Mouse (Mus musculus) lung, adult 2 months (tissue): ENCODE results near the gene Limch1. TPM values are rescaled to one million over a fixed set of nuclear protein-coding genes. Genes with fewer than 3 reads are reported as not detected.

Experiments
- DNase-seq: peaks from one replicate; pipeline ENCODE4 v3.0.0; 2022
- H3K4me1 ChIP-seq: fragments of 200-500 bp; 2 replicates; pipeline ENCODE4 v1.6.1; 2011; ENCODE audit warnings: low read length; ENCODE audit not compliant: control insufficient read depth, insufficient read depth
- H3K4me3 ChIP-seq: fragments of 200-500 bp; replicated peaks from 2 replicates; pipeline ENCODE3; 2011; ENCODE audit warnings: low read depth, mild to moderate bottlenecking, control low read depth, low read length; ENCODE audit errors: extremely low read depth
- CTCF ChIP-seq: fragments of 200-500 bp; IDR thresholded peaks from 2 replicates; pipeline ENCODE4 v1.5.1; 2011; ENCODE audit warnings: mild to moderate bottlenecking, low read length, control low read depth; ENCODE audit not compliant: insufficient read depth
- POLR2A ChIP-seq: fragments of 200-500 bp; IDR thresholded peaks from 2 replicates; pipeline ENCODE4 v1.6.1; 2011; ENCODE audit warnings: low read depth, mild to moderate bottlenecking, control low read depth, low read length, borderline replicate concordance; ENCODE audit errors: extremely low read depth
- WGBS: fragments of 180-500 bp; shearing (Covaris S2); methylation state at CpG from one replicate; pipeline ENCODE4 v1.1.7; 2018; 5-methylcytosine and 5-hydroxymethylcytosine counted together
- polyA plus RNA-seq: library from polyadenylated mRNA; depleted of rRNA; stranded (reverse); fragments of >200 nt; gene quantifications from 2 replicates; pipeline ENCODE4 v1.2.3, GENCODE M21; 2012

The Limch1 gene
- polyA plus RNA-seq, 1 experiment = 242 TPM

GRCm38 (mm10) chr5:66937376-66937775 is 191.7 kb downstream of the Limch1 start:
- DNase-seq = no peak
- H3K4me1 ChIP-seq = peaks cover 16% of the 10 kb centered on the region
- no peak for TF ChIP-seq POLR2A
- no peak for TF ChIP-seq CTCF
- WGBS = 64% methylated on average over 9 of the region's 9 CpGs
- no peak overlapping the region for H3K4me3 ChIP-seq

- TF ChIP-seq POLR2A (no peak), CTCF (no peak)
- 38% methylated on average over 8 of the region's 8 CpGs for WGBS
- DNase-seq = no peak
- Histone ChIP-seq H3K4me1 (peaks cover 16% of the 10 kb centered on the region), H3K4me3 (no peak overlapping the region)
These were observed 196.3 kb downstream of the Limch1 start for GRCm38 (mm10) chr5:66941710-66942450.

GRCm38 (mm10) chr5:66942922-66943321 is 197.3 kb downstream of the Limch1 start:
- TF ChIP-seq CTCF = no peak
- TF ChIP-seq POLR2A = no peak
- Histone ChIP-seq H3K4me3 (no peak overlapping the region), H3K4me1 (peaks cover 13% of the 10 kb centered on the region)
- DNase-seq = no peak
- 60% methylated on average over 2 of the region's 2 CpGs for WGBS

GRCm38 (mm10) chr5:66943521-66943920 is 197.9 kb downstream of the Limch1 start:
- H3K4me1 ChIP-seq = peaks cover 17% of the 10 kb centered on the region
- no peak for DNase-seq
- H3K4me3 ChIP-seq = no peak overlapping the region
- no peak for TF ChIP-seq CTCF
- no peak for TF ChIP-seq POLR2A
- WGBS = 41% methylated on average over 7 of the region's 7 CpGs

DNA sequence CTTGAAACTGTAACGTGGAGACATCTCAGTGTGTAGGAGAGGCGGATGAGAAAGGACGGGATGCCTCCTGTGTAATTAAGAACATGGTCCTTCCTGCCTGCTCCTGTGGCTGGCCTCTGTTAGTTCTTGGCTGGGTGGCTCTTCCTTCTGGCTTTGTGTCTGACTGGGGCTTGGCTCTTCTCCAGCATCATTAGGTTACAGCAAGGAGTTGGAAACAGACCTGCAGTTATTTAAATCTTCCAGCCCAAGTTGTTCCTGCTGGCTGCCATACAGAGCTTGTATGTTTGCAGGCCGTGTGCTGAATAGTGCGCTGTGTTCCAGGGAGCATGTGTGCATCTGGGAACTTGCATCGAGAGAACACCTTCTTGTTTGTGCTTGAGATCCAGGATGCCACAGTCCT is 202.3 kb downstream of the Limch1 start:
- Histone ChIP-seq H3K4me1 (peaks cover 9% of the 10 kb centered on the region; the same call in 1 of the 2 replicates), H3K4me3 (no peak overlapping the region)
- TF ChIP-seq POLR2A (no peak), CTCF (no peak)
- no peak for DNase-seq
- WGBS = 36% methylated on average over 6 of the region's 6 CpGs

- TF ChIP-seq POLR2A (no peak), CTCF (no peak)
- Histone ChIP-seq H3K4me1 (peaks cover 9% of the 10 kb centered on the region; the same call in 1 of the 2 replicates), H3K4me3 (no peak overlapping the region)
- WGBS = 63% methylated on average over 8 of the region's 8 CpGs
- no peak for DNase-seq
These were observed 203.6 kb downstream of the Limch1 start for GRCm38 (mm10) chr5:66949098-66949692.

GRCm38 (mm10) chr5:66953375-66953774 is 207.7 kb downstream of the Limch1 start:
- DNase-seq = no peak
- TF ChIP-seq POLR2A = no peak
- H3K4me1 ChIP-seq = peaks cover 8% of the 10 kb centered on the region; the same call in 1 of the 2 replicates
- H3K4me3 ChIP-seq = no peak overlapping the region
- 48% methylated on average over 3 of the region's 3 CpGs for WGBS

DNA sequence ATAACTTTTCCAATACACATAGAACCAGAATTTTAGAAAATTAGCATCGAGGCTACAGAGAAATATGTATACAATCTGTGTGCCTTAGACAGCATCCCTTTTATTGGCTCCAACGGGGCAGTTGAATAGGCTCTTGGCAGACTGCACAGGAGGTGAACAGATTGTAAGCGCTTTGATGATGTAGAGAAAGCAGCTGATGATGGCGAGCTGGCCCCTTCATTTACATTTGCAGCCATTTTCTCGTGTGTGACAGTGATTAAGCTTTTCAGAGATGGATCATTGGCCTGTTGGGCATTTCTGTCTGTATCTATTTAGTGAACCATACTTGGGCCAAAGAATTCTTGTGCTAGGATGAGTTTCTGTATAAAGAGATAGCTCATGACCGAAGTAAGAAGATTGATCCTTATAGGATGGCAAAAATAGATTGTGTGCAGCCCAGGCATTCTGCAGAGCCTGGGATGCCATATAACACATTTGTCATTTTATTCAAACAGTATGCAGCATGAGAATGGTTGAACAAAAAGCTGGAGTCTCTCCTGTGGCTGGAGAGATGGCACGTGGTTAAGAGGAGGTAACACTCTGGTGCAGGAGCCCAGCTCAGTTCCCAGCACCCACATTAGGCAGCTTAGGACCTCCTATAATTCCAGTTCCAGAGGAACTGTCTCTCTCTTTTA is 208.5 kb downstream of the Limch1 start:
- Histone ChIP-seq H3K4me3 (no peak overlapping the region), H3K4me1 (peaks cover 8% of the 10 kb centered on the region; the same call in 1 of the 2 replicates)
- DNase-seq = no peak
- TF ChIP-seq POLR2A = no peak
- no peak for TF ChIP-seq CTCF
- WGBS = 84% methylated on average over 7 of the region's 7 CpGs

GRCm38 (mm10) chr5:66955245-66955644 is 209.6 kb downstream of the Limch1 start:
- 64% methylated on average over 5 of the region's 5 CpGs for WGBS
- TF ChIP-seq CTCF (no peak), POLR2A (no peak)
- Histone ChIP-seq H3K4me1 (peaks cover 8% of the 10 kb centered on the region; the same call in 1 of the 2 replicates), H3K4me3 (no peak overlapping the region)
- DNase-seq = no peak
